Mouse (Mus musculus): ENCODE data around the gene AL732309.1.

- TF ChIP-seq CTCF (IDR thresholded peaks at IDR 0.05; ENCODE audit: control insufficient read depth, insufficient read depth, insufficient replicate concordance, low read depth, low read length) (no peak), POLR2A (IDR thresholded peaks at IDR 0.05; ENCODE audit: control insufficient read depth, low read depth, low read length) (no peak)
Observed at GRCm38 (mm10) chr2:25292054-25292544, 45.4 kb upstream of the AL732309.1 start.

Data from testis, adult 2 months (tissue).